Mouse (Mus musculus) liver, adult 2 months (tissue): ENCODE data around the gene Smo. TPM values are rescaled to one million over a fixed set of nuclear protein-coding genes. Genes with fewer than 3 reads are reported as not detected.

Source experiments
- DNase-seq: peaks from one replicate; pipeline ENCODE4 v3.0.0-alpha.2; 2011; ENCODE audit warnings: low read depth, low spot score; ENCODE audit errors: extremely low read depth
- H3K27ac ChIP-seq: fragments of 200-500 bp; replicated peaks from 2 replicates; pipeline ENCODE4 v1.5.1; 2012; ENCODE audit warnings: low read depth, mild to moderate bottlenecking, control low read depth, inconsistent platforms, low read length; ENCODE audit not compliant: insufficient read depth
- H3K27me3 ChIP-seq: fragments of 200-500 bp; 2 replicates; pipeline ENCODE4 v1.6.1; 2012; ENCODE audit warnings: mild to moderate bottlenecking, moderate library complexity, low read length, inconsistent platforms; ENCODE audit not compliant: control insufficient read depth, insufficient read depth
- H3K36me3 ChIP-seq: fragments of 200-500 bp; 2 replicates; pipeline ENCODE4 v1.6.1; 2012; ENCODE audit warnings: low read length, inconsistent platforms; ENCODE audit not compliant: control insufficient read depth, insufficient read depth
- H3K4me1 ChIP-seq: fragments of 200-500 bp; 2 replicates; pipeline ENCODE4 v1.6.1; 2011; ENCODE audit warnings: low read length; ENCODE audit not compliant: control insufficient read depth, insufficient read depth
- H3K4me3 ChIP-seq: fragments of 200-500 bp; 2 replicates; pipeline ENCODE4 v1.5.1; 2011; ENCODE audit warnings: low read depth, mild to moderate bottlenecking, control low read depth, low read length, moderate library complexity; ENCODE audit not compliant: insufficient read depth
- H3K79me2 ChIP-seq: fragments of 200-500 bp; 2 replicates; pipeline ENCODE4 v1.6.1; 2012; ENCODE audit warnings: inconsistent platforms, mild to moderate bottlenecking, low read length, moderate library complexity; ENCODE audit not compliant: control insufficient read depth, insufficient read depth
- H3K9ac ChIP-seq: fragments of 200-500 bp; 2 replicates; pipeline ENCODE4 v1.6.1; 2012; ENCODE audit warnings: low read depth, mild to moderate bottlenecking, control low read depth, inconsistent platforms, low read length
- CTCF ChIP-seq: fragments of 200-500 bp; IDR thresholded peaks from 2 replicates; pipeline ENCODE4 v1.5.1; 2011; ENCODE audit warnings: low read depth, low read length, control low read depth
- POLR2A ChIP-seq: fragments of 200-500 bp; IDR thresholded peaks from 2 replicates; pipeline ENCODE4 v1.6.1; 2011; ENCODE audit warnings: low read length, control low read depth; ENCODE audit not compliant: insufficient read depth; ENCODE audit errors: extremely low read depth
- WGBS: fragments of 180-500 bp; shearing (Covaris S2); methylation state at CpG from one replicate; pipeline ENCODE4 v1.1.7; 2018; 5-methylcytosine and 5-hydroxymethylcytosine counted together
- polyA plus RNA-seq: library from polyadenylated mRNA; depleted of rRNA; stranded (reverse); fragments of >200 nt; gene quantifications from 2 replicates; pipeline ENCODE4 v1.2.3, GENCODE M21; 2012
- total RNA-seq: library from RNA; depleted of rRNA; stranded (reverse); fragments of >200 nt; gene quantifications from 2 replicates; pipeline ENCODE4 v1.2.3, GENCODE M21; 2014

The Smo gene
- total and polyA plus RNA-seq, 2 experiments, result 4.1 to 10.5 TPM

DNA sequence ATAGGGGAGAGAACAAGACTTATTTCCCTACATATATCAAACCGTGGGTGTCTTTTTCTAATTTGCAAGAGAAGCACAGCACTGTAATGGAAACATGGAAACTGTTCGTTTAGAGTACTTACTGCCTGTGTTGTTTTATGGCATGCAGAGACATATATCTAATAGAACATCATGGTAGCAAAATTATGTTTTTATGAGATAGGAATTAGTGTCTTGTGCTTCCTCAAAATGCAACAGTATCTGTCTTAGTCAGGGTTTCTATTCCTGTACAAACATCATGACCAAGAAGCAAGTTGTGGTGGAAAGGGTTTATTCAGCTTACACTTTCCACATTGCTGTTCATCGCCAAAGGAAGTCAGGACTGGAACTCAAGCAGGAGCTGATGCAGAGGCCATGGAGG is 33.2 kb upstream of the Smo start:
- H3K79me2 ChIP-seq, result peaks cover 28% of the 10 kb centered on the region; the same call in 1 of the 2 replicates
- no peak for TF ChIP-seq POLR2A
- TF ChIP-seq CTCF, result no peak
- no peak for DNase-seq
- no peak overlapping the region for H3K9ac ChIP-seq
- no peak overlapping the region for H3K4me3 ChIP-seq
- 87% methylated on average over 3 of the region's 3 CpGs for WGBS
- no peaks in the 10 kb centered on the region for H3K4me1 ChIP-seq
- H3K27me3 ChIP-seq, result no peaks in the 10 kb centered on the region
- H3K36me3 ChIP-seq, result no peaks in the 10 kb centered on the region
- no peak overlapping the region for H3K27ac ChIP-seq

DNA sequence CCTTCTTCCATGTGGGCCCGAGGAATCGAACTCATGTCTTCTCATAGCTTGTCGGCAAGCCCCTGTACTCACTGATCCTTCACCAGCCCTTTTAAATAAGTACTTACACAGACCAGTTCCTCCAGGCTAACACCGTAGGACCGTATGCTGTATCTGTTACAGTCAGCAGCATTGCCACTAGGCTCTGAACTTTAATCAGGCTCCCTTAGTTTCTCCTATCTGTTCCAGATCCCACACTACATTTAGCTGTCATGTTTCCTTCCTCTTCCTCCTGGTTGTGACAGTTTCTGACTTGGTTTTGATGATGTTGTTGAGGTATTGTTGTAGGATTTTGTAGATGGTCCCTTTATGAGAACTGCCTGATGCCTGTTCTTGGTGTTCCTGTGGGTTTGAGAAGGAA is 31.2 kb upstream of the Smo start:
- Histone ChIP-seq H3K27me3 (no peaks in the 10 kb centered on the region), H3K9ac (no peak overlapping the region), H3K4me3 (no peak overlapping the region), H3K36me3 (no peaks in the 10 kb centered on the region), H3K4me1 (no peaks in the 10 kb centered on the region), H3K27ac (no peak overlapping the region), H3K79me2 (peaks cover 26% of the 10 kb centered on the region; the same call in 1 of the 2 replicates)
- no peak for DNase-seq
- WGBS, result 90% methylated on average over 5 of the region's 5 CpGs
- TF ChIP-seq CTCF (no peak), POLR2A (no peak)

DNA sequence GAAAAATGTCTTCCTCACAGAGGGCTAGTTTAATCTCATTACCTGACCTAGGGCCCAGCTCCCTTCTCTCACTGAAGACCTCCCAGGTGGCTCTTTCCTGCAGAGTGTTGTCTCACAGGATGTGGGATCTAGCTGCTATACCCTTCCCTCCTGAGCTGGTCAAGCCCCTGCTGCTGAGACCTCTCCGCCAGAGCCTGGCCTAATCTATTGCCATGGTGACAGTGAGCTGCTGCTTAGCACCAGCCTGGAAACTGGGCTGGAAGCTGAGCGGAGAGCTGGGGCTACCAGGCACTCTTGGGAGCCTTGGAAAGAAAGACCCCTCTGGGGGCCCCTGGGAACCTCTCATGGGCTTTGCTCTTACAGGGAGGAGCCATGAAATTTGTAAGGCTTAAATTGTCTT is 27.4 kb upstream of the Smo start:
- 93% methylated on average over 2 of the region's 2 CpGs for WGBS
- Histone ChIP-seq H3K9ac (no peak overlapping the region), H3K79me2 (peaks cover 12% of the 10 kb centered on the region; the same call in 1 of the 2 replicates), H3K36me3 (no peaks in the 10 kb centered on the region), H3K4me3 (no peak overlapping the region), H3K4me1 (no peaks in the 10 kb centered on the region), H3K27ac (no peak overlapping the region), H3K27me3 (no peaks in the 10 kb centered on the region)
- TF ChIP-seq CTCF (no peak), POLR2A (no peak)
- no peak for DNase-seq

DNA sequence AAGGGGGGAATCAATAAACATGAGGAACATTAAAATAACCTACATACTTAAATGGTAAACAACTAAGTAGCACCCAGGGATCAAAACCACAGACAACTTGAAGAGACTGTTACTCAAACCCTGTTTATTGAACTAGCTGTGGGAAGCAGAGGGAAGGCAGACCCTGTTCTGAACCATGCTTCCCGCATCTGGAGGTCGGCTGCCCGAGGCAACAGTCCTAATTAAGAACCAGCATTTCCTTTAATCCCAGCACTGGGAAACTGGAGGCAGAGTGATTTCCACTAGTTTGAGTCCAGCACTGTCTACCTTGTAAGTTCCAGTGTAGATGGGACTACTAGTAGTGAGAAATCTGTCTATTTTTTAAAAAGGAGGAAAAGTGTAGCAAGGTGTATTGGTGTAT is 24.0 kb upstream of the Smo start:
- no peak overlapping the region for H3K4me3 ChIP-seq
- no peaks in the 10 kb centered on the region for H3K4me1 ChIP-seq
- DNase-seq, result no peak
- H3K27me3 ChIP-seq, result no peaks in the 10 kb centered on the region
- no peak overlapping the region for H3K9ac ChIP-seq
- 87% methylated on average over 3 of the region's 3 CpGs for WGBS
- H3K79me2 ChIP-seq, result 0 out of 2 replicates have a peak, but pooled peaks cover 3% of the 10 kb centered on the region
- no peaks in the 10 kb centered on the region for H3K36me3 ChIP-seq
- TF ChIP-seq POLR2A (no peak), CTCF (no peak)
- H3K27ac ChIP-seq, result no peak overlapping the region

DNA sequence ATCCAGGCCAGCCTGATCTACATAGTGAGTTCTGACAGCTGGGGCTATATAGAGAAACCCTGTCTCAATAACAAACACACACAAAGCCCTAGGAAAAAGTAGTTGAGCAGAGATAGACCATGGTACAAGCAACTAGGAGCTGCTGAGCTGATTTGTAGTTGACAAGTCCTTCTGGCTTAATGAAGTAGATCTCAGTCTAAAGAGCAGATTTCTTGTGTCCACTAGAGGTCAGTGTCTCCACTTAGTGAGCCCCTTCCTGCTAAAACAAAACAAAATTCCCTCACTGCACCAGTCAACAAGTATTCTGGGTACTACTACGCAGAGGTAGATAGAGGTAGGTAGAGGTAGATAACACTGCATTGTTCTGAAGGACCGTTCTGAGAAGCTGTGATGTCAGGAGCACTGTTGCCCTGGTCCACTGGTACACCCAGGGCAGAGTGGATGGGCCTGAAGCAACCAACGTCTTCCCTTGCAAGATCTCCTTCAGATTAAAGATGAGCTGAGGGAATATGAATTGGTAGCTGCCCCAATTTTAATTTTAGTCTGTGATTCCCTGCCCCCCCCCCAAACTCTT is 23.2 kb upstream of the Smo start:
- Histone ChIP-seq H3K27ac (no peak overlapping the region), H3K79me2 (no peaks in the 10 kb centered on the region), H3K27me3 (no peaks in the 10 kb centered on the region), H3K4me3 (no peak overlapping the region), H3K4me1 (no peaks in the 10 kb centered on the region), H3K9ac (no peak overlapping the region), H3K36me3 (no peaks in the 10 kb centered on the region)
- 51% methylated on average over 3 of the region's 3 CpGs for WGBS
- TF ChIP-seq CTCF, result peak; percentile 57
- no peak for TF ChIP-seq POLR2A
- peak; percentile 67 for DNase-seq

DNA sequence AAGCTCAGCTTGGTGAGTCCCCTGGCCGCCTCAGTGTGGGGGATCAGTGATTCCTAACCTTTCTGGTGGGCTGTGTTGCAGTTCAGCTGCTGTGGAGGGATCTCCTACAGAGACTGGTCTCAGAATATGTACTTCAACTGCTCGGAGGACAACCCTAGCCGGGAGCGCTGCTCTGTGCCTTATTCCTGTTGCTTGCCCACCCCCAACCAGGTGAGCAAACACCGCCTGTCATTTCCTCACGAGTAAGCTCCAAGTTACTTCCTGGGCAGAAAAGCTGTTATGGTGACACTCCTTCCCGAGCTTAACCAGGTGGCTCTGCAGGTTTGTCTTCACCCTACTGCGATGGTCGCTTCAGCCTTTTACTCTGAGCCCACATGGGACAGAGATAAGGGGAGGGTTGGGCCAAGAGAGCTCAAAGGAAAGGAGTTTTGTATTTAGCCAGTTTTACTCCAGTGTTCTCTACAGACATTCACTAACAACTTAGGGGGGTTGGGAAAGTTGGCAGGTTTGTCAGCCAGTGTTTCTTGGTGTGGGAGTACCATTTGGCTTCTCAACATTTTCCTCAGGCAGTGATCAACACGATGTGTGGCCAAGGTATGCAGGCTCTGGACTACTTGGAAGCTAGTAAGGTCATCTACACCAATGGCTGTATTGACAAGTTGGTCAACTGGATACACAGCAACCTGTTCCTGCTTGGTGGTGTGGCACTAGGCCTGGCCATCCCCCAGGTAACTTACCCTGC is 18.5 kb upstream of the Smo start:
- no peaks in the 10 kb centered on the region for H3K4me1 ChIP-seq
- no peaks in the 10 kb centered on the region for H3K36me3 ChIP-seq
- TF ChIP-seq POLR2A (no peak), CTCF (no peak)
- no peaks in the 10 kb centered on the region for H3K79me2 ChIP-seq
- no peaks in the 10 kb centered on the region for H3K27me3 ChIP-seq
- H3K4me3 ChIP-seq, result no peak overlapping the region
- no peak overlapping the region for H3K9ac ChIP-seq
- no peak overlapping the region for H3K27ac ChIP-seq
- DNase-seq, result no peak
- WGBS, result 80% methylated on average over 10 of the region's 10 CpGs
